Mouse (Mus musculus) intestine, embryonic 14.5 days (tissue): ENCODE results near the gene Lin7a. TPM values are rescaled to one million over a fixed set of nuclear protein-coding genes. Genes with fewer than 3 reads are reported as not detected.

Source experiments
- ATAC-seq: fragments of 200-750 bp; cut with Nextera tagmentation; replicated peaks from 2 replicates; pipeline ENCODE4 v1.8.0; 2017; ENCODE audit warnings: low read depth, moderate number of reproducible peaks, moderate TSS enrichment, moderate library complexity; ENCODE audit not compliant: low FRiP score, low TSS enrichment
- DNase-seq: peaks from one replicate; pipeline ENCODE4 v3.0.0-alpha.2; 2018; ENCODE audit warnings: low spot score
- H3K27ac ChIP-seq: fragments of 300-500 bp; sonication (generic); 2 replicates; pipeline ENCODE4 v1.5.1; 2014; ENCODE audit warnings: low read depth, mild to moderate bottlenecking, control low read depth
- H3K27me3 ChIP-seq: fragments of 300-500 bp; sonication (generic); replicated peaks from 2 replicates; pipeline ENCODE4 v1.6.1; 2014; ENCODE audit warnings: low read length, control low read depth; ENCODE audit not compliant: control insufficient read depth, insufficient read depth
- H3K36me3 ChIP-seq: fragments of 300-500 bp; sonication (generic); 2 replicates; pipeline ENCODE4 v1.6.1; 2014; ENCODE audit warnings: low read length, control low read depth; ENCODE audit not compliant: control insufficient read depth, insufficient read depth
- H3K4me1 ChIP-seq: fragments of 300-500 bp; sonication (generic); replicated peaks from 2 replicates; pipeline ENCODE4 v1.6.1; 2014; ENCODE audit warnings: low read length, control low read depth, mixed read lengths; ENCODE audit not compliant: control insufficient read depth, insufficient read depth
- H3K4me2 ChIP-seq: fragments of 300-500 bp; sonication (generic); 2 replicates; pipeline ENCODE4 v1.6.1; 2014; ENCODE audit warnings: low read length
- H3K4me3 ChIP-seq: fragments of 300-500 bp; sonication (generic); 2 replicates; pipeline ENCODE4 v1.5.1; 2014; ENCODE audit warnings: low read depth, low read length, control low read depth, mixed read lengths
- H3K9ac ChIP-seq: fragments of 300-500 bp; sonication (generic); 2 replicates; pipeline ENCODE4 v1.6.1; 2014; ENCODE audit warnings: mild to moderate bottlenecking, low read length
- H3K9me3 ChIP-seq: fragments of 300-500 bp; sonication (generic); 2 replicates; pipeline ENCODE4 v1.6.1; 2016; ENCODE audit warnings: low read length, control low read depth; ENCODE audit not compliant: control insufficient read depth
- WGBS: fragments of 180-500 bp; shearing (Covaris S2); extraction: QIAGEN DNeasy Blood & Tissue Kit; methylation state at CpG from one replicate; pipeline ENCODE4 v1.1.7; 2014; 5-methylcytosine and 5-hydroxymethylcytosine counted together
- polyA plus RNA-seq: library from polyadenylated mRNA; unstranded; fragments of >200 nt; fragmentation: Nextera tagmentation; extraction: Ambion mirVana; gene quantifications from 2 replicates; pipeline ENCODE4 v1.2.1, GENCODE M21; 2014

Gene Lin7a
- polyA plus RNA-seq, 1 experiment from 2014 or later, result 5.9 TPM

DNA sequence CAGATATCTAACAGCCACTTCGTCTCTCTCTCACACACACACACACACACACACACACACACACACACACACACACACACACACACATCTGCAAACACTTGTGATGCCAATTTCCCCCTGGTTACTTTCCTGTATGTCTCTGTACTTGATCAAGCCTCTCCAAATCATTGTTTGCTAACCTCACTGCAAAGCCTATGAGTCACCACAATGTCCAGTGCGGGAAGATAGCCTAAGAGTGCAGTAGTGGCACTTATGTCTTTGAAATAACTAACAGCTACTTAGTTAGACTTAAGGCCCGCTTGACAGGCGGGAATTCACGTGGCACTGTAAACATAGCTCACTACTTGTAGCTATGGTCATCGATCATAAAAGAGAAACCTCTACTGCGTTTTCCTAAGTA is 196.3 kb downstream of the Lin7a start:
- 67% methylated on average over 7 of the region's 7 CpGs for WGBS
- no peaks in the 10 kb centered on the region for H3K4me1 ChIP-seq
- no peaks in the 10 kb centered on the region for H3K9me3 ChIP-seq
- no peak overlapping the region for H3K4me3 ChIP-seq
- no peak for DNase-seq
- no peaks in the 10 kb centered on the region for H3K27me3 ChIP-seq
- no peak overlapping the region for H3K4me2 ChIP-seq
- no peak overlapping the region for H3K9ac ChIP-seq
- no peaks in the 10 kb centered on the region for H3K36me3 ChIP-seq
- no peak for ATAC-seq
- no peak overlapping the region for H3K27ac ChIP-seq

Other genes starting within 250 kb of the Lin7a start
- 1.5 and 2.1 TPM in 2 replicates for gene Acss3, start 148.0 kb upstream of the Lin7a start, polyA plus RNA-seq
- gene Myf5, start 214.4 kb downstream of the Lin7a start, polyA plus RNA-seq, result 0.08 TPM in 1 of 2 replicates, not detected in the other
- gene Myf6, start 223.1 kb downstream of the Lin7a start, polyA plus RNA-seq, result not detected in 2 replicates